ENCODE assay signal across 2 mouse cellular contexts in genomic region chr15:78243061-78243460, GRCm38 (mm10).
A peak's percentile ranks its signal among the peaks of the same experiment; 100 is the strongest.
TF ChIP-seq lines count a peak whose summit lies in the region.

No protein-coding gene starts in this region.

TF ChIP-seq in CH12.LX, 34 proteins besides CTCF, POLR2A, EP300 and RAD21:
- TF ChIP-seq UBTF (IDR thresholded peaks at IDR 0.05; ENCODE audit: low read depth, low read length): no peak
- TF ChIP-seq MAZ (IDR thresholded peaks at IDR 0.05; ENCODE audit: low read depth, low read length): no peak
- TF ChIP-seq RCOR1 (conservative IDR thresholded peaks at IDR 0.05; ENCODE audit: low read depth, low read length): no peak
- no peak for TF ChIP-seq SIN3A (IDR thresholded peaks at IDR 0.05; ENCODE audit: low read length)
- peak; percentile 68 for TF ChIP-seq USF1 (IDR thresholded peaks at IDR 0.05; ENCODE audit: low read depth, low read length)
- TF ChIP-seq MYC (IDR thresholded peaks at IDR 0.05; ENCODE audit: low read depth, low read length): peak; percentile 62; the same call in 1 of the 2 replicates
- no peak for TF ChIP-seq PAX5 (IDR thresholded peaks at IDR 0.05; ENCODE audit: low read length)
- no peak for TF ChIP-seq POLR2AphosphoS2 (IDR thresholded peaks at IDR 0.05; ENCODE audit: low read depth, low read length)
- no peak for TF ChIP-seq TCF12 (IDR thresholded peaks at IDR 0.05; ENCODE audit: low read depth, low read length)
- no peak for TF ChIP-seq JUND (conservative IDR thresholded peaks at IDR 0.05; ENCODE audit: low read depth, low read length)
- TF ChIP-seq ZNF384 (IDR thresholded peaks at IDR 0.05; ENCODE audit: low read depth, low read length): no peak
- no peak for TF ChIP-seq BHLHE40 (IDR thresholded peaks at IDR 0.05; ENCODE audit: low read depth, low read length)
- no peak for TF ChIP-seq ZMIZ1 (IDR thresholded peaks at IDR 0.05; ENCODE audit: low read depth, low read length)
- TF ChIP-seq NRF1 (IDR thresholded peaks at IDR 0.05; ENCODE audit: low read depth, low read length): no peak
- TF ChIP-seq KAT2A (IDR thresholded peaks at IDR 0.05; ENCODE audit: insufficient replicate concordance, low read length): no peak
- no peak for TF ChIP-seq TBP (conservative IDR thresholded peaks at IDR 0.05; ENCODE audit: low read depth, low read length)
- TF ChIP-seq MAFK (IDR thresholded peaks at IDR 0.05; ENCODE audit: insufficient replicate concordance, low read length): no peak
- no peak for TF ChIP-seq MEF2A (IDR thresholded peaks at IDR 0.05; ENCODE audit: borderline replicate concordance, low read depth, low read length)
- TF ChIP-seq ELF1 (IDR thresholded peaks at IDR 0.05; ENCODE audit: low read depth, low read length): peak; percentile 11; the same call in 1 of the 2 replicates
- TF ChIP-seq MAX (IDR thresholded peaks at IDR 0.05; ENCODE audit: low read length): peak; percentile 77
- no peak for TF ChIP-seq MXI1 (IDR thresholded peaks at IDR 0.05; ENCODE audit: low read depth, low read length)
- no peak for TF ChIP-seq HCFC1 (IDR thresholded peaks at IDR 0.05; ENCODE audit: low read depth, low read length)
- TF ChIP-seq GABPA (IDR thresholded peaks at IDR 0.05; ENCODE audit: insufficient replicate concordance, low read depth, low read length): no peak
- TF ChIP-seq ETS1 (conservative IDR thresholded peaks at IDR 0.05; ENCODE audit: low read depth, low read length): no peak
- peak; percentile 53 for TF ChIP-seq USF2 (conservative IDR thresholded peaks at IDR 0.05; ENCODE audit: low read depth, low read length)
- TF ChIP-seq NELFE (IDR thresholded peaks at IDR 0.05; ENCODE audit: low read depth, low read length): no peak
- no peak for TF ChIP-seq CHD1 (IDR thresholded peaks at IDR 0.05; ENCODE audit: low read depth, low read length)
- no peak for TF ChIP-seq ZKSCAN1 (IDR thresholded peaks at IDR 0.05; ENCODE audit: borderline replicate concordance, low read depth, low read length)
- no peak for TF ChIP-seq CHD2 (IDR thresholded peaks at IDR 0.05; ENCODE audit: low read length)
- no peak for TF ChIP-seq SMC3 (IDR thresholded peaks at IDR 0.05; ENCODE audit: low read depth, low read length)
- TF ChIP-seq JUN (IDR thresholded peaks at IDR 0.05; ENCODE audit: insufficient read depth, low read depth, low read length): no peak

TF ChIP-seq in myocyte, 11 proteins besides CTCF, POLR2A, EP300 and RAD21:
- TF ChIP-seq USF1 (IDR thresholded peaks at IDR 0.05; ENCODE audit: low read depth) (peak; percentile 44), TCF12 (IDR thresholded peaks at IDR 0.05; ENCODE audit: insufficient read depth, poor library complexity, severe bottlenecking) (no peak)
TF ChIP-seq in myocyte: peak in this region for 1.
